Mouse (Mus musculus) midbrain, embryonic 14.5 days (tissue): ENCODE data around the gene Taf8. TPM values are rescaled to one million over a fixed set of nuclear protein-coding genes. Genes with fewer than 3 reads are reported as not detected.

Experiments
- ATAC-seq: fragments of 200-750 bp; cut with Nextera tagmentation; 2 replicates; pipeline ENCODE4 v1.8.0; 2017; ENCODE audit warnings: moderate number of reproducible peaks, moderate library complexity; ENCODE audit not compliant: low FRiP score, low TSS enrichment
- DNase-seq: peaks from one replicate; pipeline ENCODE4 v3.0.0-alpha.2; 2015
- H3K27ac ChIP-seq: fragments of 300-500 bp; sonication (generic); replicated peaks from 2 replicates; pipeline ENCODE4 v1.5.1; 2014; ENCODE audit warnings: mild to moderate bottlenecking, low read depth, low read length, moderate library complexity
- H3K27me3 ChIP-seq: fragments of 300-500 bp; sonication (generic); 2 replicates; pipeline ENCODE4 v1.6.1; 2014; ENCODE audit warnings: low read length, control low read depth, mixed read lengths; ENCODE audit not compliant: control insufficient read depth, insufficient read depth
- H3K36me3 ChIP-seq: fragments of 300-500 bp; sonication (generic); 2 replicates; pipeline ENCODE4 v1.6.1; 2014; ENCODE audit warnings: low read length, control low read depth; ENCODE audit not compliant: control insufficient read depth, insufficient read depth
- H3K4me1 ChIP-seq: fragments of 300-500 bp; sonication (generic); 2 replicates; pipeline ENCODE4 v1.6.1; 2014; ENCODE audit warnings: mild to moderate bottlenecking, antibody characterized with exemption, low read length, control low read depth; ENCODE audit not compliant: control insufficient read depth, insufficient read depth
- H3K4me2 ChIP-seq: fragments of 300-500 bp; sonication (generic); 2 replicates; pipeline ENCODE4 v1.6.1; 2014; ENCODE audit warnings: mild to moderate bottlenecking, low read length, moderate library complexity
- H3K4me3 ChIP-seq: fragments of 300-500 bp; sonication (generic); replicated peaks from 2 replicates; pipeline ENCODE4 v1.5.1; 2014; ENCODE audit warnings: low read depth, low read length
- H3K9ac ChIP-seq: fragments of 300-500 bp; sonication (generic); replicated peaks from 2 replicates; pipeline ENCODE4 v1.6.1; 2014; ENCODE audit warnings: mild to moderate bottlenecking, low read length, moderate library complexity
- H3K9me3 ChIP-seq: fragments of 300-500 bp; sonication (generic); 2 replicates; pipeline ENCODE4 v1.6.1; 2016; ENCODE audit warnings: low read length, control low read depth, mixed read lengths; ENCODE audit not compliant: control insufficient read depth
- WGBS: fragments of 180-500 bp; shearing (Covaris S2); extraction: QIAGEN DNeasy Blood & Tissue Kit; methylation state at CpG from one replicate; pipeline ENCODE4 v1.1.7; 2014; 5-methylcytosine and 5-hydroxymethylcytosine counted together
- polyA plus RNA-seq: library from polyadenylated mRNA; unstranded; fragments of >200 nt; fragmentation: Nextera tagmentation; extraction: Ambion mirVana; gene quantifications from 2 replicates; pipeline ENCODE4 v1.2.1, GENCODE M21; 2014

The Taf8 gene
- polyA plus RNA-seq, 1 experiment from 2014 or later: 19.2 TPM

GRCm38 (mm10) chr17:47509031-47509705, 7.1 kb upstream of the Taf8 start:
- no peak overlapping the region for H3K4me3 ChIP-seq
- ATAC-seq (no peak), DNase-seq (no peak)
- no peaks in the 10 kb centered on the region for H3K9me3 ChIP-seq
- no peak overlapping the region for H3K27ac ChIP-seq
- no peaks in the 10 kb centered on the region for H3K27me3 ChIP-seq
- no peaks in the 10 kb centered on the region for H3K36me3 ChIP-seq
- WGBS: 65% methylated on average over 9 of the region's 9 CpGs
- H3K4me2 ChIP-seq: no peak overlapping the region
- 0 out of 2 replicates have a peak, but pooled peaks cover 4% of the 10 kb centered on the region for H3K4me1 ChIP-seq
- H3K9ac ChIP-seq: no peak overlapping the region

DNA sequence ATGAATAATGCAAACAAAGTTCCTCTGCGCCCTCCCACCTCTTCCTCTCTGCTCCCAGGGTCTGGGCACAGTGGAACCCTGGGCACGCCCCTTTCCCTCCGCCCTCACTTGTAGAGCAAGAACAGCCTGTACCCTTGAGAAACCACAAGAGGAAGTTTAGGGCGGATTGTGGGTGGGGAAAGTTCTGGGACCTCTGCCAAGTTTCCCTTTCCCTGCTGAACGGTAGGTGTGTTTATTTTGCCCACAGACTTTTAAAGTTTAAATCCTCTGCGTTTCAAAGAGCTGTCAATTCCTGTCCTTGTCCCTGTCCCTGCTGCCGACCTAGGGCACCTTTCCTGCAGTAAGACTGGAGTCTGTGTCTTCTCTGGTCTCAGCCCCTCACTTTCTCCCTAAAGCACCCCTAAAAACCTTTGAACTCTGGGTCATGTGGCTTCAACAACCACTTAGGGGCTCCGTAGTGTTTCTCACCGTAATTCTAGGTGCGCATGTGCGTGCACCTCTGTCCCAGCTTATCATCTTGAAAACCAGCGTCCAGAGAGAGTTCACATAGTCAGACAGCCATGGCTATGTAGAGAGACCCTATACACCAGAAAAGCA, 6.0 kb upstream of the Taf8 start:
- no peaks in the 10 kb centered on the region for H3K9me3 ChIP-seq
- ATAC-seq (no peak), DNase-seq (peak; percentile 65)
- 0 out of 2 replicates have a peak, but pooled peaks cover 4% of the 10 kb centered on the region for H3K4me1 ChIP-seq
- H3K27ac ChIP-seq: no peak overlapping the region
- WGBS: 59% methylated on average over 12 of the region's 12 CpGs
- no peaks in the 10 kb centered on the region for H3K27me3 ChIP-seq
- H3K4me3 ChIP-seq: no peak overlapping the region
- H3K36me3 ChIP-seq: no peaks in the 10 kb centered on the region
- H3K4me2 ChIP-seq: no peak overlapping the region
- no peak overlapping the region for H3K9ac ChIP-seq

DNA sequence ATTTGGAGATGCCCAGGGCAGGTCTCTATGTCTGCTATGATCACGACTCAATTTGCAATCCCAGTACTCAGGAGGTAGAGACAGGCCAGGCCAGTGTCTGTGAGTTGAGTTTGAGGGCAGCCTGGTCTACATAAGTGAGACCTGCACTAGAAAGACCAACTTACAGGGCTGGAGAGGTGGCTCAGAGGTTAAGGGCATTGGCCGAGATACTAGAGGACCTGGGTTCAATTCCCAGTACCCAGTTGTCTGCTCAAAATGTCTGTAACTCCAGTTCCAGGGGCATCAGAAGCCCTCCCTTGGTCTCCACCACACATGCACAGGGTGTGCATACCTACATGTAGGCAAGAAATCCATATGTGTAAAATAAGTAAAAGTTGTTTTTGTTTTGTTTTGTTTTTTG, 5.4 kb upstream of the Taf8 start:
- H3K4me2 ChIP-seq: no peak overlapping the region
- 85% methylated on average over 2 of the region's 2 CpGs for WGBS
- DNase-seq (no peak), ATAC-seq (no peak)
- H3K27me3 ChIP-seq: no peaks in the 10 kb centered on the region
- no peak overlapping the region for H3K9ac ChIP-seq
- H3K36me3 ChIP-seq: no peaks in the 10 kb centered on the region
- 0 out of 2 replicates have a peak, but pooled peaks cover 4% of the 10 kb centered on the region for H3K4me1 ChIP-seq
- H3K4me3 ChIP-seq: no peak overlapping the region
- H3K9me3 ChIP-seq: no peaks in the 10 kb centered on the region
- no peak overlapping the region for H3K27ac ChIP-seq

DNA sequence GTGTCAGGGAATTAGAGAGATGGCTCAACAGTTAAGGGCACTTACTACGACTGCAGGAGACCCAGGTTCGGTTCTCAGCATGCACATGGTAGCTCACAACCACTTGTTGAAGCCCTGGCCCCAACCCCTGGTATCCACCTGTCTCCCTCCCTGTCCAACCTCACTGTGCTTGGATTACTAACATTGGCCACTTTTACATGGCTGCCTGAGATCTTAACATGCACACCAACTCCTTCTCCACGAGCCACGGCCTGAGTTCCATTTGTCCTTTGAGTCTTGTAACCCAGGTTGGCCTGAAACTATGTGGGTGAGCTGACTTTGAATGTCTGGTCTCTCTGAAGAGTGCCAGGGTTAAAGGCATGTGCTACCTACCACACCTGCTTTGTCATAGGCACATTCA, 4.6 kb upstream of the Taf8 start:
- 90% methylated on average over 4 of the region's 4 CpGs for WGBS
- no peak overlapping the region for H3K9ac ChIP-seq
- H3K27ac ChIP-seq: no peak overlapping the region
- ATAC-seq (no peak), DNase-seq (no peak)
- no peak overlapping the region for H3K4me2 ChIP-seq
- H3K36me3 ChIP-seq: no peaks in the 10 kb centered on the region
- H3K4me1 ChIP-seq: 0 out of 2 replicates have a peak, but pooled peaks cover 4% of the 10 kb centered on the region
- H3K9me3 ChIP-seq: no peaks in the 10 kb centered on the region
- no peak overlapping the region for H3K4me3 ChIP-seq
- H3K27me3 ChIP-seq: no peaks in the 10 kb centered on the region

DNA sequence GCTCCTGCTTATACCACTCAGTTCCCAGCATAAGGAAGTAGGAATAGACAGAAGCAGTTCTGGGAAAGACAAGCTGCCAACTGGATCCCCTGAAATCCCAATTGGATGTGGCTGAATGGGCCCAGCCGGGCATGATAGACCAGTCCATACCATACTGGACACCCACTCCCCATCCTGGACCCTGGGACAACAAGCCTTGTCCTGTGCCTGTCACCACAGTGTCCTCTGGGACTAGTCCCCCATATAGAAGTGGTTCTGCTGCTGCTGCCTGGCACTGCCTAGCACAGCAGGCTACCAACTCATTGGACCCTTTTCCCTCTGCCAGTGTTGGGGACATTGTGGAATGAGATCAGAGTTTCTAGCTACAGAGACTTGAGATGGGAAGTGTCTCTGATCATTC, 4.0 kb upstream of the Taf8 start:
- H3K9ac ChIP-seq: no peak overlapping the region
- DNase-seq (no peak), ATAC-seq (no peak)
- no peak overlapping the region for H3K4me2 ChIP-seq
- 94% methylated on average over 1 of the region's 1 CpGs for WGBS
- H3K36me3 ChIP-seq: no peaks in the 10 kb centered on the region
- peaks cover 8% of the 10 kb centered on the region for H3K4me1 ChIP-seq
- no peak overlapping the region for H3K4me3 ChIP-seq
- H3K9me3 ChIP-seq: no peaks in the 10 kb centered on the region
- no peak overlapping the region for H3K27ac ChIP-seq
- no peaks in the 10 kb centered on the region for H3K27me3 ChIP-seq

GRCm38 (mm10) chr17:47505566-47505965, 3.5 kb upstream of the Taf8 start:
- peak overlapping the region; percentile 57 for H3K4me2 ChIP-seq

DNA sequence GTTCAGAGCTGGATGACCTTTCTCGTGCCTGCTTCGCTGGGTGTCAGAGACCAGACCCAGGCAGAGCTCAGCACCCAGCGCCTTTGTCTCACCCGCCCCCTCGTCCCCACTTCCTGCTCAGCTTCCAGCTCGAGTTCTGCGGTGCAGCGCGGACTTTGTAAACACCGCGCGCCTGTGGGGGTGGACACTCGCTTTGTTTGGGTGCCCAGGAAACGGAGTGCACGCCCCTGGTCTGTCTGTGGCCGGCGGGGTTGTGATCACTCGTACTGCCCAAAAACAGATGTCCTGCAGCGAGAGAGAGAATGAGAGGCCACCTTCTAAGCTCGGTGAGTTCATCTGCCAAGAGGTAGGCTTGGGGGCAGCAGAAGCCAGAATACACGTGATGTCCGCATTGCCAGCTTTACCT, 2.9 kb upstream of the Taf8 start, which contains the start of gene Ccnd3:
Gene Ccnd3 (plus strand): TSS at position 111 of the 406 bp plus-strand sequence.
- Histone ChIP-seq H3K9me3 (no peaks in the 10 kb centered on the region), H3K4me3 (peak within 1 kb of the TSS; percentile 28), H3K4me1 (peaks cover 10% of the 10 kb centered on the region), H3K4me2 (peak within 1 kb of the TSS; percentile 57), H3K27me3 (no peaks in the 10 kb centered on the region), H3K36me3 (no peaks in the 10 kb centered on the region), H3K27ac (no peak within 1 kb of the TSS), H3K9ac (peak within 1 kb of the TSS; percentile 45; the same call in 1 of the 2 replicates)
- ATAC-seq: no peak
- 2% methylated on average over 22 of the region's 22 CpGs for WGBS
- peak; percentile 52 for DNase-seq

More at GRCm38 (mm10) chr17:47505566-47505965, 3.5 kb upstream of the Taf8 start:
- DNase-seq (no peak), ATAC-seq (no peak)
- H3K4me3 ChIP-seq: peak overlapping the region; percentile 28
- H3K27ac ChIP-seq: no peak overlapping the region
- H3K36me3 ChIP-seq: no peaks in the 10 kb centered on the region
- H3K4me1 ChIP-seq: peaks cover 10% of the 10 kb centered on the region
- WGBS: 63% methylated on average over 2 of the region's 2 CpGs
- no peaks in the 10 kb centered on the region for H3K9me3 ChIP-seq
- H3K9ac ChIP-seq: no peak overlapping the region
- no peaks in the 10 kb centered on the region for H3K27me3 ChIP-seq

DNA sequence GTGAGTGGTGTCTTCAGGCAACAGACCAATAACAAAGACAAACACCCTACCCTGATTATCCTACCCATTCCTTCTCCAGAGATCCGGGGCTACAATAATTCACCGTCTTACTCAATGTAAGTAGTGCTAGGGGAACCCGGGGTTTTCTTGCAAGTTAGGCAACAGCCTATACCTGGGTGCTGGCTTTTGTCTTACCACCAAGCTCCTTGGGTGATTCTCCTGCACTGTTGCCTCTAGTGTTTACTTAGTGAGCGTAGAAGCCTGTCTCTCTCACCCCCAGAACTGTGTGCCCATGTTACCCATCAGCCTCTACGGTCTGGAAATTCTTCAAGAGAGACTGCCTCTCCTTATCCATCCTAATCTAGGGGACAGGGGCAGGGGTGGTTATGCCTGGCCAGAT, 2.1 kb upstream of the Taf8 start:
- H3K36me3 ChIP-seq: peaks cover 4% of the 10 kb centered on the region; the same call in 1 of the 2 replicates
- no peak overlapping the region for H3K4me3 ChIP-seq
- peak overlapping the region; percentile 57 for H3K4me2 ChIP-seq
- 0 out of 2 replicates have a peak overlapping the region, but pooled peaks have one; percentile 20 for H3K9ac ChIP-seq
- H3K4me1 ChIP-seq: peaks cover 10% of the 10 kb centered on the region
- ATAC-seq: no peak
- 72% methylated on average over 5 of the region's 5 CpGs for WGBS
- no peak for DNase-seq
- H3K9me3 ChIP-seq: no peaks in the 10 kb centered on the region
- H3K27me3 ChIP-seq: no peaks in the 10 kb centered on the region
- H3K27ac ChIP-seq: no peak overlapping the region

- Histone ChIP-seq H3K36me3 (peaks cover 9% of the 10 kb centered on the region; the same call in 1 of the 2 replicates), H3K4me3 (no peak overlapping the region), H3K9me3 (no peaks in the 10 kb centered on the region)
Measured at GRCm38 (mm10) chr17:47503689-47504088, 1.6 kb upstream of the Taf8 start.

More at GRCm38 (mm10) chr17:47503689-47504088, 1.6 kb upstream of the Taf8 start:
- DNase-seq (no peak), ATAC-seq (no peak)
- H3K27ac ChIP-seq: no peak overlapping the region
- H3K9ac ChIP-seq: no peak overlapping the region
- H3K27me3 ChIP-seq: no peaks in the 10 kb centered on the region
- H3K4me1 ChIP-seq: peaks cover 10% of the 10 kb centered on the region
- H3K4me2 ChIP-seq: no peak overlapping the region
